Mouse (Mus musculus) monocyte, adult 2 months (primary cell): ENCODE measurements around the gene Ccdc8.

Experiments
- DNase-seq, 2 experiments: peaks; one replicate each; pipeline ENCODE4 v3.0.0; 2022; ENCODE audit warnings: low spot score in 2 of 2, low read depth in 1 of 2

Ccdc8 gene

DNA sequence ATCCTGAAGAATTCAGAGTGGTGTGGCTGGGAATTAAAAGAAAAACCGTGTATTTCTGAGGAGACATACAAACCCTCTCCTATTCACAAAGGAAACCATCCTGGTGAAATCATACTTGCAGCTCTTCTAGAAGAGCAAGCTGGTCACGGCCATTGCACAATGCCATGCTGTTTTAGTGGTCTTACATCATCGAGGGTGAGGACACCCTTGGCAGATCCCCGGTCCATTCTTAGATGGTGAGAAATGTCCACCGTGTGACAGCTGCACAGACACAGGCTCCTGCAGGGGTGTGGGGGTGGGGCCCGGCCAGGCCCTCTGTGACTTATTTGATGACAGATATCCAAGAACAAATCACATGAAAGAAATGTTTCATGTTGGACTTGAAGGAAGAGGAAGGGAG, 18.5 kb upstream of the Ccdc8 start:
- DNase-seq = no peak

DNA sequence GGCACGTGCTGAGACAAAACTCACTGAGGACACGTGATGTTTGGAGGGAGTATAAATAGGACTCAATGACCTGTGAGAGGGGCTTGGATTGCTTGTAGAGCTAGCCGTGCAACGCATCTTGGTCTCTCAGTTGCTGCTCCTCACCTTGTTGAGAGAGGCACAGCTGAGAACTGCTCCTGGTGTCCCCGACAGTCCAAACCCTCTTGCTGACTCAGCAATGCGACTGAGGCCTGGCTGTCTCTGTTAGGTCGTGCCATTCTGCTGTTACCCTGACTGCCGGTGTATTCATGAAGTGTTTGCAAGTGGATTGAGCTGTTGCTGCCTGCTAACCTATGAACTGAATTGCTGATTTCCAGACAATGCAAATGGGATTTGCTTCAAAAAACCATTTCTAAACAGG, 16.2 kb upstream of the Ccdc8 start:
- no peak for DNase-seq

GRCm38 (mm10) chr7:16978173-16978572, 14.3 kb upstream of the Ccdc8 start:
- no peak for DNase-seq

GRCm38 (mm10) chr7:16978593-16978992, 13.9 kb upstream of the Ccdc8 start:
- DNase-seq = no peak

GRCm38 (mm10) chr7:16980348-16980747, 12.2 kb upstream of the Ccdc8 start:
- DNase-seq = no peak

DNA sequence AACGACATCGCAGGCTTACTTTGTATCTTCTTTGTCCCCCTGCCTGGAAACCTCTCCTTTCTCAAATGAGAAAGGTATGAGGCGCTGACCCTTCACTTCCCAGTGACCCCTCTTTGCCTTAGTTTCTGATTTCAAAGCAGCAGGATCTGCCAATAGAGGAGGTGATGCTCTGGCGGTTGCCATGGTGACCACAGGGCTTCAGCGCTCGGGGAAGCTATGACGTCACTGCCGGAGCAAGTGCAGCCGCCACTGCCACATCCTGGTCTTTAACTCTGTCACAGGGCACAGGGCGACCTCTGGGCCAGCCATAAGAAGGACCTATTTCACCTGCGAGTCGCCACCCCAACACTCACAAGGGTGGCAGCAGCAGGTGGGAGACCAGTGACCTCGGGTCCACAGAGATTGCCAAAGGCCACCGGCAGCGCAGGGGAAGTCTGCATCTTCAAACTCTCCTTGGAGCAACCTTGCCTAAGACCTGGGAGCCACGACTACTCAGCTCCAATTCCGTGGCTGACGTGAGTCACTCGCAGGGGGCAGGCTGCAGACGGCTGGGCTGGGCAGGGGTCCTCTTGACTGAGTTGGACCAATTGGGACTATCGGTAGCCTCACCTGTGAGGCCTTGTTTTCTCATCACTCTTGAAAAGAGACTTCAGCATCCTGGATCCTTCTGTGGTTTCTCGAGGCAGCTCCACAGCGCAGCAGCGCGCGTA, 9.5 kb upstream of the Ccdc8 start, which contains the start of gene Gm42372:
TSS of gene Gm42372 (plus strand) at position 228 of the 710 bp plus-strand sequence.
- DNase-seq = no peak

DNA sequence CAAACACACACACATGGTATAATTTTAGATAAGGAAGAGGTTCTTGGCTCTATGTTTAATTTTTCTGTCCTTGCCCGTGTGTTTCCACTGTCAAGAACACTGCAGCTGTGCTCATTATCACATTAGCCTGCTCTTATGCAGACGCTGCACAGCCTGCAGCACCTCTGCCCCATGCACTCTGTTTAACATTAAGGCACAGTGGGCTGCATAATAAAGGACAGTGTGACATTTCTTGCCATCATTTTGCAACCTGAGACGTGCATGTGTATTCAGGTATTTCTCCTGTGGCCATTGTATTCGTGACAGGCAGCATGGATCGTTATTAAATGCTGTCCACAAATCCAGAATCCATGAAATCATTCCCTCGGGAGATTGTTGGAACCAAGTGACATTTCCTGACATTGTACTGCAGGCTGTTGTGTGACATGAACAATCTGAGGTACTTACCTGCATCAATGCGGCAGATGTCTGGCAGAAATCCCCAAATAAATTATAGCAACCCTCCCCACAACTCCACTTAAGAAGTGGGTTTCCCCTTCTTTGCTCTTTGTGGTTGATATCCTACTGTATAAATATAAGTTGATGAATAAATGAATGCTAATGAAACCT, 4.9 kb upstream of the Ccdc8 start:
- no peak for DNase-seq

GRCm38 (mm10) chr7:16988405-16988804, 4.1 kb upstream of the Ccdc8 start:
- DNase-seq = no peak

DNA sequence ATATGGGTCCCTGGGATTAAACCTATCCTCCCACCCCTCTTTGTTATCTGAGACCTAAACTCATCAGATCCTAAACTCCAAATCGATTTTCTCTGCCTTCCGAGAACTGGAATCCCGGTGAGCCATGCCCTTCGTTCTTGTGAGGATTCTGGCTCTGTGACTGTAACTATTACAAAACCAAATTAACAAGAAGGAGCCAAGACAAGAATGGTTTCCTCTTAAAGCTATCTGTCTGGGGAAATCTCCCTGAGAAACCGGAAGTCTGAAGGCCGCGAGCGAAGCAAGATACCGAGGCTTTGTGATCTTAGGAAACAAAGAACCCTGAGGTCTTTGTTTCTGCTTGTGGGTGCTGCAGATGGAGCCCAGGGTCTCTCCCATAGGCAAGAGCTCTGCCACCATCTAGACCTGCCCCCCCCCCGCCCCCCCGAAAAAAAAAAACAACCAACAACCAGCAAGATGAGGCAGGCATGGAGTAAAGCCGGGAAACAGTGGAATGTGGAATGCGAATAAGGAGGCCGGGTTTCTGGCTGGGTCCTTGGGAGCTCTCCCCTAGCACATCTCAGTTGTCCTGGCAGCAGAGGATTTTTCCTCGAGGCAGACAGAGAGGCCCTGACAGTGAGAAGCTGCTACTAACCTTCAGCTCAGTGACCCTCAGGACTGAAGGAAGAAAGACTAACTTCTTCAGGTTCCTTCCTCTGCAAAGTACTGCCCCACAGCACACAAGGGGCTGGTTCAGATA, 2.3 kb upstream of the Ccdc8 start:
- no peak for DNase-seq

DNA sequence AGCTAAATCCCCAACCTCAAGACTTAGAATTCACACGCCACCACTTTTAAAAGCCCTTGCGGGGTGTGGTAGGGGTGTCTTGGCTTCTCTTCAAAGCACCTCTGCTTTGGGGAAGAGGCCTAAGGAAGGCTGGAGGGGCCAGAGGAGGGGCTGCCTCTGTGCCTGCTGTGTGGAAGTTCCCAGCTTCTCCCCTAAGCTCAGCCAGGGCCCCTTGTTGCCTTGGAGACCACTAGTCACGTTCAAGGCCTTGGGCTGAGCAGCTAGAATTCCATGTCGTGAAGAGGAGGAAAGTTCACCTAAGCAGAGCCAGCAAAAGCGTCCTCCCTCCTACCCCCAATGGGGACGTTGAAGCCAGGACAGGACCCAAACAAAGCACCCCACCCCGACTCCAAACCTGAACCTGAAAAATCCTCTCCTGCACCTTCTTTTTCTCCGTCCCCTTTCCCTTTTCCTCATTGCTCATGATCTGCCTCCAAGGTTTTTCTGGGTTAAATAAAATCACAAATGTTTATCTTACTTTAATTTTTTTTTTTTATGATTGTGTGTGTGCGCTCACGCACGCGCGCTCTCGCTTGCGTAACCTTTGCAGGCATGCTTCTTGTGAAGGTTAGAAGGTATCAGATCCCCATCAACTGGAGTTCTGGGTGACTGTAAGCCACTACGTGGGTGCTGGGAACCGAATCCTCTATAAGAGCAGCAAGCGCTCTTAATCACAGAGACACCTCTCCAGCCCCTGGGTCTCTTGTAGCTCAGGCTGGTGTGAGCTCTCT, 642 bp upstream of the Ccdc8 start:
- no peak for DNase-seq

GRCm38 (mm10) chr7:16993651-16994399, 1.3 kb downstream of the Ccdc8 start:
- DNase-seq = no peak

DNA sequence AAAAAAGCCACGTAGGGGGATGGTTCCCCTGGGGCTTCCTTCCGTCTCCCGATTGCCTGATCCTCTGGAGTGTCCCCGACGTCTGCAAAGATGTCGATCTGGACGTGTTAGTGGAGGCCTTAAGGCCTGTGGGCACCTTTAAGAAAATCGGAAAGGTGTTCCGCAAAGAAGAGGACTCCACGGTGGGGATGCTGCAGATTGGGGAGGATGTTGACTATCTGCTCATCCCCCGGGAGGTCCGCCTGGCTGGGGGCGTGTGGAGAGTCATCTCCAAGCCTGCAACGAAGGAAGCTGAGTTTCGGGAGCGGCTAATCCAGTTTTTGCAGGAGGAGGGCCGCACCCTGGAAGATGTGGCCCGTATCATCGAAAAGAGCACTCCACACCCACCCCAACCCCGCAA, 1.9 kb downstream of the Ccdc8 start:
- no peak for DNase-seq

DNA sequence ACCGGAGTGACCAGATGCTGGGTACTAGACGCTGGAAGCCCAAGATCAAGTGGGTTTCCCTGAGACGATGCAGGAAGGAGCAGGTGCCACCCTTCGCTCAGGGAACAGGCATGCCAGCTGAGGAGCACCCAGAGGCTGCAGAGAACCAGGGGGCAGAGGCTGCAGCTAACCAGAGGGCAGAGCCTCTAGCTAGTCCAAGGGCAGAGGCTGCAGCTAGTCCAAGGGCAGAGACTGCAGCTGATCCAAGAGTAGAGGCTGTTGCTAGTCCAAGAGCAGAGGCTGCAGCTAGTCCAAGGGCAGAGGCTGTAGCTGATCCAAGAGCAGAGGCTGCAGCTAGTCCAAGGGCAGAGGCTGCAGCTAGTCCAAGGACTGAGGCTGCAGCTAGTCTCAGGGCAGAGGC, 2.8 kb downstream of the Ccdc8 start:
- no peak for DNase-seq

- no peak for DNase-seq
Observed at GRCm38 (mm10) chr7:16999233-16999632, 6.7 kb downstream of the Ccdc8 start.

- peak; percentile 45 to 76 for DNase-seq
Observed at GRCm38 (mm10) chr7:16999650-17000049, 7.1 kb downstream of the Ccdc8 start.

- peak in 1 of 2 experiments; percentile 40 for DNase-seq
Observed at GRCm38 (mm10) chr7:17002375-17003195, 10.1 kb downstream of the Ccdc8 start.

GRCm38 (mm10) chr7:17003230-17003960, 10.9 kb downstream of the Ccdc8 start:
- no peak for DNase-seq

DNA sequence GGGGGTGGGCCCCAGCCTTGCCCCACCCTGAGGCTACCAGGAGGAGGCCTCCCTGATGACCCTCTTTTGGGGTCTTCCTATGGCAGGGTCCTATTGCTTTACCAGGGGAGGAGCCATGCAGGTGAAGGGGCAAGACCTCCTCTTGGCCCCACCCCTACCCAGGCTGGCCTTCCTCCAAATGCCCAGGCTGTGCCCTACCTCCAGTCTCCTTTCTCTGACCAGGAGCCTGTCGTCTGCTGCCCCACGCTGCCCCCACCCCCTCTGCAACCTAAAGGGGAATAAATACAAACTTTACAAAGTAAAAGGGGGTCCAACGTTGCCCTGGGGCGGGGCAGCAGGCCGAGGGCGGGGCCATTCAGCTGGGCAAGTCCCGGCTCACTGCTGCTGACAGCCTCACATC, 12.2 kb downstream of the Ccdc8 start:
- no peak for DNase-seq

DNA sequence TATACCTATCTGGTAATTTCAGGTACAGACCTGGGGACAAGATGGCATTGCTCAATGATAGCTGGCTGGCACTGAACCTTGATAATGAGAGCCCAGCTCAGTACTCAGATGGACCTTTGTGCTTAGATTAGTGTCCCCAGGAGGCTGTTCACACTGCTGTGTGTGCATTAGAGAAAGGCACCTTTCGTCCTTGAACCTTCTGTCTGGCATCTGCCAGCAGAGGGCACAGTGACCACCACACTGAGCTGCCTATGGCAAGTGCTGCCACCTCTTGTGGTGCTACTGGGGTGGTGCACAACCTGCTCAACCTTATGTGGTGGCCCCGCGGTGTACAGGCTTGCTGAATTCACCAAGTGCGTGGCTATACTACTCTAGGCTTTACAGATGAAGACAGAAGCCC, 14.8 kb downstream of the Ccdc8 start:
- no peak for DNase-seq
